Mouse (Mus musculus) ovary, postnatal 36 days (tissue): ENCODE data around the gene Cdh12.

ENCODE experiments used
- DNase-seq: peaks from one replicate; pipeline ENCODE4 v3.0.0; 2022; ENCODE audit warnings: low spot score, mixed read lengths

Gene Cdh12

GRCm38 (mm10) chr15:20711859-20712258, 262.8 kb downstream of the Cdh12 start:
- DNase-seq, result no peak

GRCm38 (mm10) chr15:20772289-20772688, 323.2 kb downstream of the Cdh12 start:
- DNase-seq, result no peak

GRCm38 (mm10) chr15:20773423-20773822, 324.4 kb downstream of the Cdh12 start:
- DNase-seq, result no peak

GRCm38 (mm10) chr15:20796999-20797398, 347.9 kb downstream of the Cdh12 start:
- DNase-seq, result no peak

GRCm38 (mm10) chr15:20798541-20798940, 349.5 kb downstream of the Cdh12 start:
- DNase-seq, result no peak

GRCm38 (mm10) chr15:20835887-20836286, 386.8 kb downstream of the Cdh12 start:
- DNase-seq, result no peak

- no peak for DNase-seq
Measured at GRCm38 (mm10) chr15:20836991-20837390, 387.9 kb downstream of the Cdh12 start.

GRCm38 (mm10) chr15:20841479-20841878, 392.4 kb downstream of the Cdh12 start:
- DNase-seq, result no peak

- DNase-seq, result no peak
Measured at GRCm38 (mm10) chr15:20863076-20863475, 414.0 kb downstream of the Cdh12 start.

- no peak for DNase-seq
Measured at GRCm38 (mm10) chr15:20872518-20872917, 423.5 kb downstream of the Cdh12 start.

- DNase-seq, result no peak
Measured at GRCm38 (mm10) chr15:20876993-20877392, 427.9 kb downstream of the Cdh12 start.

GRCm38 (mm10) chr15:20893471-20893870, 444.4 kb downstream of the Cdh12 start:
- no peak for DNase-seq

GRCm38 (mm10) chr15:20902568-20902967, 453.5 kb downstream of the Cdh12 start:
- DNase-seq, result no peak

GRCm38 (mm10) chr15:20928221-20928620, 479.2 kb downstream of the Cdh12 start:
- DNase-seq, result no peak

GRCm38 (mm10) chr15:20944000-20944399, 494.9 kb downstream of the Cdh12 start:
- no peak for DNase-seq

GRCm38 (mm10) chr15:20967463-20967862, 518.4 kb downstream of the Cdh12 start:
- no peak for DNase-seq

- DNase-seq, result no peak
Measured at GRCm38 (mm10) chr15:20971041-20971440, 522.0 kb downstream of the Cdh12 start.

- DNase-seq, result no peak
Measured at GRCm38 (mm10) chr15:21000541-21000940, 551.5 kb downstream of the Cdh12 start.

GRCm38 (mm10) chr15:21007931-21008330, 558.9 kb downstream of the Cdh12 start:
- DNase-seq, result no peak

GRCm38 (mm10) chr15:21008487-21008886, 559.4 kb downstream of the Cdh12 start:
- DNase-seq, result no peak

GRCm38 (mm10) chr15:21008969-21009368, 559.9 kb downstream of the Cdh12 start:
- DNase-seq, result no peak

GRCm38 (mm10) chr15:21063683-21064082, 614.6 kb downstream of the Cdh12 start:
- no peak for DNase-seq

GRCm38 (mm10) chr15:21069264-21069663, 620.2 kb downstream of the Cdh12 start:
- DNase-seq, result no peak

GRCm38 (mm10) chr15:21092824-21093223, 643.8 kb downstream of the Cdh12 start:
- no peak for DNase-seq
